Mouse (Mus musculus): ENCODE data around the gene Prcd.

- TF ChIP-seq CTCF (IDR thresholded peaks at IDR 0.05; ENCODE audit: borderline replicate concordance, insufficient read depth, low read length) (no peak), POLR2A (IDR thresholded peaks at IDR 0.05; ENCODE audit: low read depth, low read length) (no peak)
Measured at GRCm38 (mm10) chr11:116710171-116710570, 56.8 kb downstream of the Prcd start.

Measured in embryonic fibroblast, embryonic 13.5 days (primary cell).